Mouse (Mus musculus): Measurements from ENCODE around the gene Rgs9. TPM values are rescaled to one million over a fixed set of nuclear protein-coding genes. Genes with fewer than 3 reads are reported as not detected.
"Not testable (repeated sequence)": the region's sequence is repeated elsewhere in the genome, so short reads cannot be mapped to it uniquely, and the experiment has no call there.

Rgs9 gene
- 25.6 and 31.8 TPM in 2 replicates for total RNA-seq (2014; rRNA removed)
- 12.2 and 15.3 TPM in 2 replicates for polyA plus RNA-seq (2015; fragmentation: Nextera tagmentation; extraction: Ambion mirVana)

GRCm38 (mm10) chr11:109297710-109298375, at the start of gene Rgs9:
Gene Rgs9, minus strand, starts transcription at chr11:109298129.
- H3K36me3 ChIP-seq (ENCODE audit: insufficient read depth) = no peaks in the 10 kb centered on the region
- H3K9ac ChIP-seq = peak within 1 kb of the TSS; percentile 63
- H3K27ac ChIP-seq (ENCODE audit: low read depth, low read length) = no peak within 1 kb of the TSS
- ATAC-seq (peak; percentile 99), DNase-seq (peak; percentile 96)
- TF ChIP-seq CTCF (IDR thresholded peaks at IDR 0.05; ENCODE audit: low read depth) = peak; percentile 98
- no peaks in the 10 kb centered on the region for H3K9me3 ChIP-seq (ENCODE audit: low read length)
- no peaks in the 10 kb centered on the region for H3K27me3 ChIP-seq (ENCODE audit: insufficient read depth, low read length)
- H3K4me2 ChIP-seq (ENCODE audit: low read depth) = peak within 1 kb of the TSS; percentile 83
- peaks cover 10% of the 10 kb centered on the region; the same call in 1 of the 2 replicates for H3K4me1 ChIP-seq (ENCODE audit: insufficient read depth)
- H3K4me3 ChIP-seq (ENCODE audit: low read depth, low read length) = peak within 1 kb of the TSS; percentile 48
- 2% methylated on average over 37 of the region's 37 CpGs for WGBS

- H3K9ac ChIP-seq = no peak overlapping the region
- peak; percentile 71 for DNase-seq
- no peak for TF ChIP-seq CTCF (IDR thresholded peaks at IDR 0.05; ENCODE audit: low read depth)
- H3K27me3 ChIP-seq (ENCODE audit: insufficient read depth, low read length) = no peaks in the 10 kb centered on the region
- peak; percentile 87 for ATAC-seq
- H3K27ac ChIP-seq (ENCODE audit: low read depth, low read length) = 0 out of 2 replicates have a peak overlapping the region, but pooled peaks have one; percentile 21
- H3K4me2 ChIP-seq (ENCODE audit: low read depth) = no peak overlapping the region
- H3K4me3 ChIP-seq (ENCODE audit: low read depth, low read length) = no peak overlapping the region
- H3K36me3 ChIP-seq (ENCODE audit: insufficient read depth) = no peaks in the 10 kb centered on the region
- H3K4me1 ChIP-seq (ENCODE audit: insufficient read depth) = peaks cover 5% of the 10 kb centered on the region
- WGBS = 44% methylated on average over 10 of the region's 10 CpGs
- H3K9me3 ChIP-seq (ENCODE audit: low read length) = no peaks in the 10 kb centered on the region
Observed at GRCm38 (mm10) chr11:109347242-109347959, 49.5 kb upstream of the Rgs9 start.

GRCm38 (mm10) chr11:109343991-109344599, 46.2 kb upstream of the Rgs9 start:
- no peak overlapping the region for H3K4me3 ChIP-seq (ENCODE audit: low read depth, low read length)
- no peak overlapping the region for H3K4me2 ChIP-seq (ENCODE audit: low read depth)
- H3K27me3 ChIP-seq (ENCODE audit: insufficient read depth, low read length) = no peaks in the 10 kb centered on the region
- peak; percentile 38 for DNase-seq
- H3K36me3 ChIP-seq (ENCODE audit: insufficient read depth) = no peaks in the 10 kb centered on the region
- ATAC-seq = 0 out of 2 replicates have a peak, but pooled peaks have one; percentile 36
- peak overlapping the region; percentile 16; the same call in 1 of the 2 replicates for H3K27ac ChIP-seq (ENCODE audit: low read depth, low read length)
- WGBS = 35% methylated on average over 10 of the region's 10 CpGs
- peaks cover 5% of the 10 kb centered on the region for H3K4me1 ChIP-seq (ENCODE audit: insufficient read depth)
- no peak overlapping the region for H3K9ac ChIP-seq
- no peaks in the 10 kb centered on the region for H3K9me3 ChIP-seq (ENCODE audit: low read length)
- TF ChIP-seq CTCF (IDR thresholded peaks at IDR 0.05; ENCODE audit: low read depth) = peak; percentile 53

GRCm38 (mm10) chr11:109343558-109343957, 45.6 kb upstream of the Rgs9 start:
- TF ChIP-seq CTCF (IDR thresholded peaks at IDR 0.05; ENCODE audit: low read depth) = no peak
- no peak overlapping the region for H3K4me2 ChIP-seq (ENCODE audit: low read depth)
- H3K4me1 ChIP-seq (ENCODE audit: insufficient read depth) = peaks cover 5% of the 10 kb centered on the region
- no peak overlapping the region for H3K9ac ChIP-seq
- H3K36me3 ChIP-seq (ENCODE audit: insufficient read depth) = no peaks in the 10 kb centered on the region
- ATAC-seq = no peak
- no peak overlapping the region for H3K4me3 ChIP-seq (ENCODE audit: low read depth, low read length)
- H3K9me3 ChIP-seq (ENCODE audit: low read length) = no peaks in the 10 kb centered on the region
- peak overlapping the region; percentile 16; the same call in 1 of the 2 replicates for H3K27ac ChIP-seq (ENCODE audit: low read depth, low read length)
- DNase-seq = no peak
- no peaks in the 10 kb centered on the region for H3K27me3 ChIP-seq (ENCODE audit: insufficient read depth, low read length)
- 35% methylated on average over 7 of the region's 7 CpGs for WGBS

GRCm38 (mm10) chr11:109342666-109343065, 44.7 kb upstream of the Rgs9 start:
- H3K4me2 ChIP-seq (ENCODE audit: low read depth); H3K9me3 ChIP-seq (ENCODE audit: low read length); H3K4me3 ChIP-seq (ENCODE audit: low read depth, low read length); H3K27me3 ChIP-seq (ENCODE audit: insufficient read depth, low read length); ATAC-seq; H3K27ac ChIP-seq (ENCODE audit: low read depth, low read length); H3K36me3 ChIP-seq (ENCODE audit: insufficient read depth); H3K9ac ChIP-seq; DNase-seq; H3K4me1 ChIP-seq (ENCODE audit: insufficient read depth): not testable (repeated sequence)
- WGBS = 94% methylated on average over 3 of the region's 4 CpGs

GRCm38 (mm10) chr11:109340541-109340940, 42.6 kb upstream of the Rgs9 start:
- TF ChIP-seq CTCF (IDR thresholded peaks at IDR 0.05; ENCODE audit: low read depth) = no peak
- WGBS = 83% methylated on average over 5 of the region's 5 CpGs
- H3K9ac ChIP-seq = no peak overlapping the region
- DNase-seq = no peak
- H3K4me2 ChIP-seq (ENCODE audit: low read depth) = no peak overlapping the region
- no peaks in the 10 kb centered on the region for H3K4me1 ChIP-seq (ENCODE audit: insufficient read depth)
- H3K27ac ChIP-seq (ENCODE audit: low read depth, low read length) = no peak overlapping the region
- H3K27me3 ChIP-seq (ENCODE audit: insufficient read depth, low read length) = no peaks in the 10 kb centered on the region
- H3K9me3 ChIP-seq (ENCODE audit: low read length) = no peaks in the 10 kb centered on the region
- ATAC-seq = no peak
- no peaks in the 10 kb centered on the region for H3K36me3 ChIP-seq (ENCODE audit: insufficient read depth)
- no peak overlapping the region for H3K4me3 ChIP-seq (ENCODE audit: low read depth, low read length)
